Mouse (Mus musculus) layer of hippocampus, postnatal 10 days (tissue): ENCODE data around the gene Zap70. TPM values are rescaled to one million over a fixed set of nuclear protein-coding genes. Genes with fewer than 3 reads are reported as not detected.

Experiments used
- DNase-seq, 2 experiments: peaks; one replicate each; pipeline ENCODE4 v3.0.0; 2021; ENCODE audit warnings: low spot score in 2 of 2
- total RNA-seq, 2 experiments: library from RNA; stranded (reverse); gene quantifications; 2 replicates each; pipeline ENCODE4 v1.2.3; 2021

Zap70 gene
- total RNA-seq, 2 experiments from 2014 or later, result 3.0 to 3.2 TPM

GRCm38 (mm10) chr1:36824356-36824755 is 62.8 kb downstream of the Zap70 start:
- no peak for DNase-seq

DNA sequence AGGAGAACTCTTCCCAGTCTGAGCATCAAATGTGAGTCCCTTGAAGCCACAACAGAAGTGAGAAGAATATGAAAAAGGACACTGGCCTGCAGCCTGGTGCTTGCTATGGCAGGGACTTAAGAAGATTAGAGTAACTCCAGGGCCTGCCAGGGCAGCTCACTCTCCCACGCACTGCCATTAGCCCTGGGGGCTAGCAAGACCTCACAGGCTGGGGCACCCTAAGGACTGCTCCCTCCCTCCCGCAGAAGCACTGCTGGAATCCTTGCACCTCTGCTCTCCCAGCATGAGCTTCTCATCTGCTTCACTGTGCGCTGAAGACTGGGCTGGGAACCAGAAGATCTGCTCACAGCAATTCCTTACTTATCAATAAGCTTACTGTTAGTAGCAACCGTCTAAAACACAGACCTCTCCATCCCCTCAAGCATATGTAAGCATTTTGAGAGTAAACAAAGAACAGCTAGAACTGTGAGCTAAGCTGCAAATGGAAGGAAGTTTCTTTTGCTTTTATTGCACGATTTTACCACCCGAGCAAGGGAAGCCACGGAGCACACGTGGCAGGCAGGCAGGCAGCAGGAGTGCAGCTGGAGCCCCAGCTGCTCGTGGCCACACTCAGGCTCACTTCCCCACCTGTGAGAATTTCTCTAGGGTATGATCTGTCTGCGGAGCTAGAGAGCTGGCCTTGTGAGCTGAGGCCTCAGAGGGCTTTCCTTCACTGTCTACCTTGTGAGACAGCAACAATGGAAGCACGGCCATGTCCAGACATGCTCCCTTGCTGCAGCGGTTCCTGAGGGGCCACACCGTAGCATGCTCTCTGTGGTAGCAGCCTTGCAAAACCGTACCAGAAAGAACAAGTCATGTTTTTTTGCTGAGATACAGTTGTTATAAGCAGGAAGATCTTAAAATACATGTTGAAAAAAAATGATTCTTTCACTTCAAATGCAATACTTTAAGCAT is 69.6 kb downstream of the Zap70 start:
- DNase-seq, result no peak

Other genes with a start within 250 kb of the Zap70 start
- 10 to 100 TPM; 35.0 to 39.8 TPM for gene Cnnm3, start 249.9 kb upstream of the Zap70 start, total RNA-seq
- gene Ankrd23, start 224.9 kb upstream of the Zap70 start, total RNA-seq, result 1 to 10 TPM; 4.9 to 5.0 TPM
- under 1 TPM in 1 of 2 experiments, not detected in 1; 0.18 TPM for gene Gm42417, start 222.4 kb upstream of the Zap70 start, total RNA-seq
- 10 to 100 TPM; 10.9 to 15.9 TPM for gene Ankrd39, start 214.4 kb upstream of the Zap70 start, total RNA-seq
- 10 to 100 TPM; 21.6 to 24.6 TPM for gene Sema4c, start 203.4 kb upstream of the Zap70 start, total RNA-seq
- under 1 TPM in 1 of 2 experiments, not detected in 1; 0.78 TPM for gene Fam178b, start 78.6 kb upstream of the Zap70 start, total RNA-seq
- gene Cox5b, start 70.3 kb upstream of the Zap70 start, total RNA-seq, result 100 to 1,000 TPM; 732 to 792 TPM
- gene 4933424G06Rik, start 51.6 kb upstream of the Zap70 start, total RNA-seq, result 1 to 10 TPM; 1.2 TPM
- gene Actr1b, start 47.4 kb upstream of the Zap70 start, total RNA-seq, result 100 to 1,000 TPM; 187 to 191 TPM
- gene Tmem131, start 181.9 kb downstream of the Zap70 start, total RNA-seq, result 10 to 100 TPM; 58.1 to 60.5 TPM